13 mouse cellular contexts compared by ENCODE assay signal in the genomic region with DNA sequence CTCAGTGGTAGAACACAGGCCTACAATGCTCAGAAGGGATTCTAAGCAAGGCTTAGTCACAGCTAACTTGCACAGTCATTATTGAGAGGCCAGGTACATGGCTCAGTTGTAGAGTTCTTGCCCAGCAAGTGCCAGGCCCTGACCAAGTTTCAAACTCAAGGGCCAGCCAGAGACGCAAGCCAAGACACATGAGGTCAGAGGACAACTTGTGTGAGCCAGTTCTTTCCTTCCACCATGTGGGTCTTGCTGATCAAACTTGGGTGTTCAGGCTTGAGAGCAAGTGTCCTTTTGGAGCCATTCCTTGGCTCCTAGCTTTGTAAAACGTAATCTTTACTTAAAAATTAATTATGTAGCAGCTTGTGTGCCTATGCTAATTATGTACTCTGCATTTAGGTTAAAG.
"Had no signal": no experiment of that assay in that cellular context is flagged by ENCODE, and none has a peak within 500 bp of the region (broad histone marks: within the 10 kb centered on the region; RNA-seq: fewer than 3 reads in every experiment).

No protein-coding gene starts in this region.

- H3K4me3 ChIP-seq: liver, embryonic 15.5 days; midbrain, embryonic 10.5 days; myocyte; neural tube, embryonic 15.5 days had no signal

- H3K4me1 ChIP-seq: liver, embryonic 15.5 days had no signal

- H3K27me3 ChIP-seq: liver, embryonic 15.5 days; neural tube, embryonic 15.5 days had no signal

- DNase-seq: kidney, postnatal 14 days; layer of hippocampus, adult 9-11 months; left cerebral cortex, postnatal 4 days; lung, adult 2 months; lung, postnatal 4 days; midbrain, embryonic 14.5 days; right cerebral cortex, adult 18-20 months; right cerebral cortex, postnatal 25 days; thymus, postnatal 36 days had no signal

- H3K27ac ChIP-seq: liver, embryonic 15.5 days; midbrain, embryonic 10.5 days; neural tube, embryonic 15.5 days had no signal

- H3K9me3 ChIP-seq: liver, embryonic 15.5 days; midbrain, embryonic 10.5 days; neural tube, embryonic 15.5 days had no signal

- H3K36me3 ChIP-seq: liver, embryonic 15.5 days; midbrain, embryonic 10.5 days; neural tube, embryonic 15.5 days had no signal
